Mouse (Mus musculus) lung, adult 18-20 months (tissue): ENCODE results near the gene Prss3.
"Not testable (repeated sequence)": the region's sequence is repeated elsewhere in the genome, so short reads cannot be mapped to it uniquely, and the experiment has no call there.

Experiments used
- DNase-seq, 2 experiments: peaks; one replicate each; pipeline ENCODE4 v3.0.0; 2022; ENCODE audit warnings: mixed read lengths in 2 of 2

Gene Prss3

DNA sequence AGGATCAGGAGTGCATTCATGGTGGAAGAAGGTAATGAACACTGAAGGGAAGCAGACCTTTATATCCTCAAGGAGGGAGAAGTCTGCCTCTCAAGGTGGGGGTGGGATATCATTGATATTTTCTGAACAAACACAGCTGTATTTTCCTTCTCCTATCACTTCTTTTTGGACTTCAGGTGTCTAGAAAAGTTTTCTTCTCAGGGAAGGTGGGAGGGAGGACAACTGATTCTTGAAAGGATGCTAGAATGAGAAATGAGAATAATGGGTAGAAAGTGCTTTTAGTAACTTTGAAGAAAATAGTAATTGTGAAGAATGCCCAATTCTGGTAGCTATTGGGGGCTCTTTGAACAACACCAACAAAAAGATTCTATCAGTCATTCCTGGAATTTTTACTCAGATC is at the start of gene Prss3:
Prss3 (minus strand) TSS at position 101 of the 400 bp plus-strand sequence.
- not testable (repeated sequence) for DNase-seq

DNA sequence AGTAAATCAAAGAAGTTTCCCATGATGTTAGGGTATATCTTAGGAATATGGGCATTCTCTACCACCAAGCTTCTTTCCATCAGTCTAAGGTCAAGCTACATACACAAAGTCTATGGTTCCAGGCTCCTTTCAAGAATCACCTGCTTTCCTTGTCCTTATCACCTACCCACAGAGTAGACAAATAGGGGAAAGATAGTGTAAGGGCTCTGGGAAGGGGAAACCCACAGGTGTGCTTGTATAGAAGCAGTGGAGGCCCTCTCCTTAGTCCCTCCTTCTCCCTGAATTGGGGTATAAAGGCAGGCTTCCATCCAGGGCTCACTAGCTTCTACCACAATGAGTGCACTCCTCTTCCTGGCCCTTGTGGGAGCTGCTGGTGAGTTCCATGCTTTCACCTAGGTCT is 14.6 kb upstream of the Prss3 start, which contains the start of gene Gm5771:
Gm5771 (plus strand) TSS at position 301 of the 400 bp plus-strand sequence.
- not testable (repeated sequence) for DNase-seq

DNA sequence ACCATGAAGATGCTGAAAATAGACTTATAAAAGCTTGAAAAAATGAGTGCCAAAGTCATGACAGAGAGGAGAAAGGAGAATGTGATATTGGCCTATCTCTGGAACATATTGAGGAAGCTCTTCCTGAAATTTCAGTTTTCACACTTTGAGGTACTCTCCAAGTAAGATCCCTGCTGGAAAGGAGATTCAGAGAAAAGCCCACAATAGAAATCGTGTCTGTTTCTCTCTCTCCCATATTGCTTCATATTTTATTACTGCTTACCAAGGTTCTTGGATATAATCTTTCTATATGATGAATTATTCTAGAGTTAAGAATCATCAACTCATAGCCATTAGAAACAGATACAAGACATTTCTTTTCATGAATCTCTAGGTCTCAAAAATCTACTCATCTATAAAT is 14.2 kb upstream of the Prss3 start:
- not testable (repeated sequence) for DNase-seq

DNA sequence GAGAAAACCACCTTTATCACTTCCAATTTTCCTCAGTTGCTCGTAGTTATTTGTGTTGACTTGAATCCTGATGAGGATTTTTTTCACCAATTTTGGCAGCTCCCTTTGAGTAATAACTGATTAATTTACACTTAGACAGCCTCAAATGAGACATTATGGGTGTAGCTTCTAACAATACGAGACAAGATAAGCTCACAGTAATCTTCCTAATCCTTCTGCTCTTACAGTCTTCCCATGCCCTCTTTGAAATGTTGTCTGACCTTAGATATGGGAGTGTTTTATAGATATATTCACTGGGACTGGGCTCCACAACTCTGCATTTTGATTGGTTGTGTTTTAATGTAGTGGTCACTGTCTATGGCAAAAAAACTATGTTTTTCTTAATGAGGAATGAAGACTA is 9.3 kb upstream of the Prss3 start:
- DNase-seq: no peak

DNA sequence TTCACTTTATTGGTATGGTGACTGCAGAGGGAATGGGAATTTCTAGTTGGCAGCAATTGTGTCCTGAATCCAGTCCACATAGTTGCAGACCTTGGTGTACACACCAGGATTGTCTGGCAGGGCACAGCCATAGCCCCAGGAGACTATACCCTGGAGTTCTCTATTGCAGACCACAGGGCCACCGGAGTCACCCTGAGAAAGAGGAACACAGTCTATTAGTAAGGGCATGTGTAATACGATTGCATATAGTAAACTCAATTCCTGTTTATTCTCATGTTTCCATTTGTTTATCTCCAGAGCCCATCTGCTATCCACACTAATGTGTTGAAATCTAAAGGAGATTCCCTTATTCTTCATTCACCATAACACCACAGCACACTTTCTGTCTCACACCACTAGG is 3.7 kb downstream of the Prss3 start:
- DNase-seq: not testable (repeated sequence)

GRCm38 (mm10) chr6:41353932-41354331 is 23.5 kb downstream of the Prss3 start, which contains the start of gene Try10:
Gene Try10, plus strand, starts transcription at chr6:41354105.
- DNase-seq: no peak
